Mouse (Mus musculus): ENCODE measurements around the gene A830031A19Rik.

DNA sequence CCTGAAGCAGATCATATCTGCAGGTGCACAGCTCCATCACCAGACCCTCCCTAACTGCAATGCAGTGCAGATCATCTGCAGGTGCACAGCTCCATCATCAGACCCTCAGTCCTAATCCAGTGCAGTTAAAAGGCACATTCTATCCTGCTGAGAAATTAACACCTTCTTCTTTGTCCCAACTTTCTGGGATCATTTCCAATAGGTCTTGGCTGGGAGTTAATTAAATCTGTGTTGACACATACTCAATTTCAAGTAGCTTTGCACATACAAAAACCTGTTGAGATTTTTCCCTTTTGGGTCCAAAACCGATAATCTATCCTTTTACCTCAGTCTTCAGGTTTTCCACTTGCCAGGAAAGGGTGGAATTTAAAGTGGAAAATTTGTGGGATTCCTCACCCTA, 62.6 kb downstream of the A830031A19Rik start:
- TF ChIP-seq CTCF (IDR thresholded peaks at IDR 0.05; ENCODE audit: insufficient read depth, low read depth, low read length) (no peak), POLR2A (IDR thresholded peaks at IDR 0.05; ENCODE audit: insufficient read depth, low read depth, low read length) (no peak)
